Mouse (Mus musculus) ES-E14 (cell line): ENCODE results near the gene Fam173a.

Experiments
- MAFK ChIP-seq: IDR thresholded peaks from 2 replicates; pipeline ENCODE4 v1.6.1; 2014; ENCODE audit warnings: mild to moderate bottlenecking, low read depth, low read length, inconsistent platforms; ENCODE audit not compliant: insufficient read depth
- ZNF384 ChIP-seq: IDR thresholded peaks from 2 replicates; pipeline ENCODE4 v1.6.1; 2012; ENCODE audit warnings: low read depth, low read length, inconsistent platforms

- TF ChIP-seq MAFK (no peak), ZNF384 (no peak)
Observed at GRCm38 (mm10) chr17:25792615-25793014, at the start of gene Fam173a.
